Mouse (Mus musculus) heart, adult 9 months (tissue): ENCODE results near the gene Smndc1.

Source experiments
- DNase-seq, 2 experiments: peaks; one replicate each; pipeline ENCODE4 v3.0.0; 2022; ENCODE audit warnings: low spot score in 2 of 2

The Smndc1 gene

GRCm38 (mm10) chr19:53383336-53383735 lies 7.0 kb downstream of the Smndc1 start:
- no peak for DNase-seq

DNA sequence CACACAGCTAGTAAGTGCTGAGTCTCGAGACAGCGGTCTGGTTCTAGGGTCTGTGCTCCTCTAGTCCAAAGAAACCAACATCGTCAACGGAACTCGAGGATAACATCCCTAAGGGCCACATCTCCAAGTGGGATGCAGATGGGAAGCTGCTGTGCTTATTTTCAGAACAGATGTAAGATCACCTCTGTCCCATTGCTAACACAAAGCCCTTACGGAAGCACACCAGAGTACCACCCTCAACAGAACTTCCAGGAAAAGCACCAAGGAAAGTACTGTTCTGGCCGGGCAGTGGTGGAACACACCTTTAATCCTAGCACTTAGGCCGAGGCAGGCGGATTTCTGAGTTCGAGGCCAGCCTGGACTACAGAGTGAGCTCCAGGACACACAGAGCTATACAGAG lies 12.0 kb downstream of the Smndc1 start:
- DNase-seq, result no peak

GRCm38 (mm10) chr19:53377652-53378051 lies 12.7 kb downstream of the Smndc1 start:
- DNase-seq, result no peak

DNA sequence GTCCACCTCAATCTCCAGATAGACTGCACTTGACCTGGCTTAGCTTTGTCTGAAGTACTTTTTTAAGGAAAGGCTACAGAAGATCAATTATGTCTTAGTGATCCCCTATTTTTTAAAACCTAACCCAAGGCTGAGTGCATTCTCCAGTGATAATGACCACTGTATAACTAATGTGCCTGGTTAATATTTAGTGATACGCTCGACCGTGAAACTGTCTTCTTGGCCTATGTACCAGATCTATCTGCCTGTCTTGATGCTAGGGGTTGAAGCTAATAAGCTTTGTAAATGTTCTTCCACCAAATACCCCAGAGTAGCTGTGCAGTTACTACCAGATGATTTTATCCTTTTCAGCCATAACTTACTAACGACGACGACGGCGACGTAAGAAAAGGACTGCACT lies 14.6 kb downstream of the Smndc1 start:
- no peak for DNase-seq

DNA sequence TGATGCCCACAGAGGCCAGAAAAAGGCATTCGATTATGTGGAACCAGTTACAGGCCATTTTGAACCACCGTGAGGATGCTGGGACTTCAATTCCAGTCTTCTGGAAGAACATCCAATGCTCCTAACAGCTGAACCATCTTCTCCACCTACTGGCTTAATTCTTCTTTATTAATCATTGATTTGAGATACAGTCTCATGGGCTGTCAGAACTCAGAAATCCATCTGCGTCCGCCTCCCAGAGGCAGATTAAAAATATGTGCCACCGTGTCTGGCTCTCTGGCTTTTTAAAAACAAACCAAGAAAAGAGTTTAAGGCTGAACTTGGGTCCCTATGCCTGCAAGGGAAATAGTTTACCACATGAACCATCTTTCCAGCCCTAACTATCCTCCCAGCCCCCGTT lies 15.1 kb downstream of the Smndc1 start:
- DNase-seq, result no peak

DNA sequence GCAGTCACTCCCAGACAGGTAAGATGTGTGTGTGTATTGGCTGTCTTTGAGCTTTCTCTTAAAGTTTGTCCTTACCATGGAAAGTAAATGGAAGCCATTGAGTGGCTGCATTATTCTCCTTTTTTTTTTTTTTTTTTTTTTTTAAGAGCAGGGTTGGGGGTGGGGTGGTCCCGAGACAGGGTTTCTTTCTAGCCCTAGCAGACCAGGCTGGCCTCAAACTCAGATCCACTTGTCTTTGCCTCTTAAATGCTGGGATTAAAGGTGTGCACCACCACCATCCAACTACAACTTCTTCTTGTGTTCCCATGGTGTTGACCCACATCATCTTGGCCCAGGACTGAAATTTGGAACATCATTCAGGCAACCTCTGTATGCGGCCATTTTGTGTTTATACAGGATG lies 16.8 kb downstream of the Smndc1 start:
- no peak for DNase-seq

- DNase-seq, result no peak
Measured at GRCm38 (mm10) chr19:53371666-53372065, 18.7 kb downstream of the Smndc1 start, which contains the start of gene Gm10197. Gene Gm10197, minus strand, starts transcription at chr19:53371766.

GRCm38 (mm10) chr19:53370233-53370632 lies 20.1 kb downstream of the Smndc1 start:
- no peak for DNase-seq

DNA sequence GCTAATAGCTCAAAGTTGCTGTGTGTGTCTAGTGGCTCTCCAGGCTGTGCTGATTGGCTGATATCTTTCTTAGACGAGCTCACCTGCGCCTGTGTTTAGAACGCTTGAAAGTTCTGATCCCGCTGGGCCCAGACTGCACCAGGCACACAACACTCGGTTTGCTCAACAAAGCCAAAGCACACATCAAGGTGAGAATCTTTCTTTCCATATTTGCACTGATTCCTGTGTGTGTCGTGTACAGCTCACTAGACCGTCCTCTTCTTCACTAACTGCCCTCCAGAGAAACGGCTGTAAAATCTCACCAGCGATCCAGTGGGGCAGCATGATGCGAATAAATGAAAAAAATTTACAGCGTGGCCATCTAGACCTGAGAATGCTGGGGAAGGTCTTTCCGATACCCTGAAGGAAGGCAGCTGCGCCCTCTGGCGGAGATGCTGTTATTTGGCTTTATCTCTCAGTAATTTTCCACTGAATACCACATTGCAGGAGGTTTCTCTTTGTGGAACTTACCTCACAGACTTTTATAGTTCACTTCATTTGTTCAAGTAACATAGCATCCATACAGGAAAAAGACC lies 20.8 kb downstream of the Smndc1 start:
- peak; percentile 56 to 74 for DNase-seq

DNA sequence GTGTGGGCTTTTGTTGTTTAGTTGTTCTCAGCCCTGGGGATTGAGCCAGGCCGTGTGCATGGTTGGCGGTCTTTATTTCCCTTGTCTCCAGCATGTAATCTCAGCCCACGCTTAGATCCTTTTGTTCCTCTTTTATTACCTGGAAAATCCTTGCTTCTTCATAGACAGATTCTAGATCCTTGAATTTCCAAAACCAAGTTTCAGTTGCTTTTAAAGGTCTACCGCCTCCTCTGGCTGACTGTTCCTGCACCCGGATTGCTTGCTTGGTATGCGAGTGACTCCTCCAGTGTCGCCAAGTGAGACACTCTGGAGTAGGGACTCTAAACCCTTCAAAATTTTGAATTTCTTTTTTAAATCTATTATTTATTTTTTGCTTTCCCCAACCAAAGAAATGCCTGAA lies 23.5 kb downstream of the Smndc1 start:
- no peak for DNase-seq

DNA sequence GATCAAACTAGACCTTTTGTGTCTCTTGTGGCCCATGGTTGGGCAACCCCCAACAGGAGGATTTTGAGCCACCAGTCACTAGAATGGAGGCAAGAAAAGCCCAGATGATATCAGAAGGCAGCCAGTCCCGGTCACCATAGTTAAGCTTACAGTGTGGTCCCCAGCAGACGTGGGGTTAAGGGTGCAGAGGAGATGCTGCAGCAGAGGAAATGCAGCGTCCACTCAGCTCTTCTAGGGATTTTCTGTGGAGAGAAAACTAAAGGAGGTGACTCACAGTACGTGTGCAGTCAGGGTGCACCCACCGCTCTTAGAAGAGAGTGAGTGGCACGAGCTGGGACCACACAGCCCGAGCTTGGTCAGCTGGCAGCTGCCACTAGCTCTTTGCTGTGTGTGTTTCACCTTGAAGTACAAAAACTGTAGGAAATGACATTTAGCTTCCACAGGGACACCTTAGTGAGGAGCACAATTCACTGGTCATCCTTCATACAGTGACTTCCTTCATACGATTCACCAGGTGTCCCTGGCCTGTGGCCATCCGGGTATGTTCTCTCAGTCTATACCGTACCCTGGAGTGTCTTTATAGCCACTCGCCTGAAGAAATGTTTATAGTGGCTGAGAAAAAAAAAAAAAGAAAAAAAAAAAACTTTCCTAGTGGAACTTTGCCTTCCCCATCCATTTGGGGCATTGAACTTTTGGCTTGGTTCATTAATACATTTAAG lies 24.2 kb downstream of the Smndc1 start:
- no peak for DNase-seq

DNA sequence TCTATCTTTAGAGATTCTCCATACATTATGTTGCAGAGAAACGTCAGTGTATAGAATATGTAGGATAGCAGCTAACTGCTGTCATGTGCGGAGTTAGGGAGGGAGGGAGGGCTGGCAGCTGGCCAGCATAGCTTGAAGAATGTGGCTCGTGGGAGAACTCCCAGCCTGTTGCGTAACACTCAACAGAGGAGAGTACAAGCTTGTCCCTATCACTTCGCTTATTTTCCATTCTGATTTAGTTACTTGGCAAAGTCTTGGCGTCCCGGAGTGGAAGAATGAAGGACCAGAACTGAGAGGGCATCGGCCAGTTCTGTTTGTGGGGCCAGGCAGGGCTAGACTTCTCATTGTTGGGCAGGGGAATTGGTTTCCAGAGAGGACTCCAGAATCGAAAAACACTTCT lies 25.4 kb downstream of the Smndc1 start:
- peak; percentile 76 to 80 for DNase-seq

GRCm38 (mm10) chr19:53364551-53364950 lies 25.8 kb downstream of the Smndc1 start:
- DNase-seq, result no peak

- DNase-seq, result no peak
Measured at GRCm38 (mm10) chr19:53362967-53363366, 27.4 kb downstream of the Smndc1 start.

DNA sequence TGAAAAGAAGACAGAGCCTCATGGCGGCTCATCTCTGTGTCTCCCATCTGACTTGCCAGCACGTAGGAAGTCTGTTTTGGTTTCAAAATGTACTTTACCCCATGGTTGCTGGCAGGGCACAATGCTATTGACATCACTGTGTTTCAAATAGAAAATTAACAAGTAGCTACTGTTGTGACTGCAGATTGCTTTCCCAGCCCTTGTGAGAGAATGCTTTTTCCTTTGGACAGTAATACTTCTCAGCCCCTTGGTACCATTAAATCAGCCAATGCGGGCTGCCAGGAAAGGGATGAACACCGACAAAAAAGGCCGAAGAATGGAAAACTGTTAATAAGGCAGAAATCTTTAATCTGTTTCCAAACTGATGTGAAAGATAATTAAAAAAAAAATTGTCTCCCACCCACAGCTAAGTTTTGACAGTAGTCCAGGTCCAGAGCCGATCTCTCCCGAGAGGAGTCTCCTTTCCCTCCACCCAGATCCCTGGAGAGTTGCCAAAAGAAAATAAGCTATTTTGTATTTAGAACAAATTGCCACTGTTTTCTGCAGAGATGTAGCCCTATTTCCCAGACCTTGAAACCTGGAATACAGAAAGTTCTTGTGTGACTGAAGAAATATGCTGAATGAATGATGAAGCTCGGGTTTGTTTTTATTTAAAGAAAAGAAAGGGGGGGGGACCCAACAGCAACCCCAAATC lies 30.0 kb downstream of the Smndc1 start:
- peak in 1 of 2 experiments; percentile 23 for DNase-seq

DNA sequence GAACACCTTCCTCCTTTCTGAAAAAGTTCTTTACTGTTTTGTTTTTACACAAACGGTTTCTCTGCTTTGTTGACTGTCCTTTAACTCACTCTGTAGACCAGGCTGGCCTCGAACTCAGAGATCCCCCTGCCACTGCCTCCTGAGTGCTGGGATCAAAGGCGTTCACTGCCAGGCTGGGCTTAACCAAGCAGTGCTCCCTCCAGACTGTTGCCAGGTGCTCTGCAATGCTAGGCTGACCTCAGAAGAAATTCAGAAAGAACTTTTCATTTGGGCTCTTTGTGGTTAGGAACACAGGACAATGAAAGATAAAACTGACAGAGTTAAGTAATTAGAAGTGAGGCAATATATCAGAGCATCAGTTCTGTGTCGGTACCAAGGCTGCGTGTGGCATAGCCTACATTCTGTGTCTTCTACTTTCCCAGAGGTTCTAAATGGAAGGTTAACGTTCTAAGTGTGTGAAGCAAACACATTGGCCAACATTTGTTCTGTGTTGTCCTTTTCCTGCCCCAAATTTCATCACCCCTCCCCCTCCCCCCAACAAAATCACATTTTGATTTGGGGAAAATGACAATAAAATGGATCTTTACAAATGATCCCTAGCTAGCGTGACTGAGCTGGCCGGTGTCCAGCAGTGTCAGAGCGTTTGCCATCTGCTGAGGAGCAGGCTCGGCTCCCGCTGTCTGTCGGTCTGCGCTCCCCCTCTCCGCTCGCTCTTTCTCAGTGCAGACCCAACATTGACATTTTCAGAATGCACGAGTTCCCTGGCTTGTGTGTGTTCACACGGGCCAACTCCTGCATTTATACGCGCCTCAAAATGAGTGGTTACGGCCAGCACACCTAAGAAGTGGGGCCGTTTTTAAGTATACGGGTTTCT lies 31.0 kb downstream of the Smndc1 start:
- DNase-seq, result peak in 1 of 2 experiments; percentile 27

DNA sequence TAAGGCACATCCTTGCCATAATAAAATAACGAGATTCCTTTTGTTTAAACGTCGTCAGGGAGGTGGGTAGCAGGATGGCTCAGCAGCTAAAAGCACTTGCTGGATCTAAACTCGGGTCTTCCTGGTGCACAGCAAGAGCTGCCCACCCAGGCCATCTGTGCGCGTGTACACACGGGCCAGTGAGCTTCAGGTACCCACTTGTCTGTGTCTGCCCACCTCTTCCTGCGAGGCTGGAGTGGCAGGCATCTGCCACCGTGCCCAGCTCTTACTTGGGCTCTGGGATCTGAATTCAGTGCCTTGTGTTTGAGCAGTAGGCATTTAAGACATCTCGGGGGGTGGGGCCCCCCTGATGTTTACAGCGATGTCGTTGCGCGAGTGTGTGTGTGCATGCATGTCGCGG lies 35.3 kb downstream of the Smndc1 start:
- no peak for DNase-seq

- DNase-seq, result no peak
Measured at GRCm38 (mm10) chr19:53354271-53355000, 35.9 kb downstream of the Smndc1 start.

DNA sequence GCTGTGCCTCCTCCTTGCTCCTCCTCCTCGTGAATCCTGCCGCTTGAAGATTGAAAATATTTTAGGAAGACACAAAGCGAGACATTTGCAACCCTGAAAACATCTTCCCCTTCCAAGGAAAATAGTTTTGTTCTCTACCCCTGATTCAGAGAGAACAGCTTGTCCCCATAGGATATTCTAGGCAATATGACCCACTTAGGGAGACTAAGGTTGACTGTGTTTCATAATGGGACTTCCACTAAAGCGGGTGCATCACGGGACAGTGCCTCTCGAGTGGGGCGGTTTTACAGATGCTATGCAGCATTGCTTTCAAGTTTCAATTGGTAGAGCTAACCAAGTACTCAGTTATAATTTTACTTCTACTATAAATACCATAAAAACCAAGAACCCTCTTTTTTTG lies 36.5 kb downstream of the Smndc1 start:
- no peak for DNase-seq

- no peak for DNase-seq
Measured at GRCm38 (mm10) chr19:53345766-53346165, 44.6 kb downstream of the Smndc1 start.

GRCm38 (mm10) chr19:53344062-53344461 lies 46.3 kb downstream of the Smndc1 start:
- no peak for DNase-seq
